Mouse (Mus musculus) embryonic facial prominence, embryonic 14.5 days (tissue): ENCODE data around the gene Mb. TPM values are rescaled to one million over a fixed set of nuclear protein-coding genes. Genes with fewer than 3 reads are reported as not detected.

Experiments
- ATAC-seq: fragments of 200-750 bp; cut with Nextera tagmentation; 2 replicates; pipeline ENCODE4 v1.8.0; 2017; ENCODE audit warnings: low read depth, moderate number of reproducible peaks, moderate TSS enrichment
- DNase-seq: peaks from one replicate; pipeline ENCODE4 v3.0.0-alpha.2; 2015; ENCODE audit warnings: low spot score
- H3K27ac ChIP-seq: fragments of 300-500 bp; sonication (generic); replicated peaks from 2 replicates; pipeline ENCODE4 v1.5.1; 2014; ENCODE audit warnings: low read depth, mild to moderate bottlenecking, low read length, moderate library complexity
- H3K27me3 ChIP-seq: fragments of 300-500 bp; sonication (generic); replicated peaks from 2 replicates; pipeline ENCODE4 v1.6.1; 2014; ENCODE audit warnings: low read length; ENCODE audit not compliant: control insufficient read depth, insufficient read depth
- H3K36me3 ChIP-seq: fragments of 300-500 bp; sonication (generic); 2 replicates; pipeline ENCODE4 v1.6.1; 2014; ENCODE audit warnings: low read length, mixed read lengths; ENCODE audit not compliant: control insufficient read depth, insufficient read depth
- H3K4me1 ChIP-seq: fragments of 300-500 bp; sonication (generic); 2 replicates; pipeline ENCODE4 v1.6.1; 2014; ENCODE audit warnings: antibody characterized with exemption, low read length; ENCODE audit not compliant: control insufficient read depth, insufficient read depth
- H3K4me2 ChIP-seq: fragments of 300-500 bp; sonication (generic); 2 replicates; pipeline ENCODE4 v1.6.1; 2014; ENCODE audit warnings: low read depth, mild to moderate bottlenecking, low read length, moderate library complexity, mixed read lengths
- H3K4me3 ChIP-seq: fragments of 300-500 bp; sonication (generic); 2 replicates; pipeline ENCODE4 v1.5.1; 2014; ENCODE audit warnings: low read depth, mild to moderate bottlenecking, low read length
- H3K9ac ChIP-seq: fragments of 300-500 bp; sonication (generic); 2 replicates; pipeline ENCODE4 v1.6.1; 2014; ENCODE audit warnings: low read depth, mild to moderate bottlenecking, low read length, moderate library complexity, mixed read lengths
- H3K9me3 ChIP-seq: fragments of 300-500 bp; sonication (generic); 2 replicates; pipeline ENCODE4 v1.6.1; 2016; ENCODE audit warnings: low read length; ENCODE audit not compliant: control insufficient read depth
- WGBS: fragments of 180-500 bp; shearing (Covaris S2); extraction: QIAGEN DNeasy Blood & Tissue Kit; methylation state at CpG from one replicate; pipeline ENCODE4 v1.1.7; 2014; 5-methylcytosine and 5-hydroxymethylcytosine counted together
- polyA plus RNA-seq: library from polyadenylated mRNA; unstranded; fragments of >200 nt; fragmentation: Nextera tagmentation; extraction: Ambion mirVana; gene quantifications from 2 replicates; pipeline ENCODE4 v1.2.1, GENCODE M21; 2014

The Mb gene
- polyA plus RNA-seq, 1 experiment from 2014 or later = 12.9 TPM

- DNase-seq (no peak), ATAC-seq (no peak)
- Histone ChIP-seq H3K27ac (no peak overlapping the region), H3K36me3 (no peaks in the 10 kb centered on the region), H3K27me3 (no peaks in the 10 kb centered on the region), H3K9me3 (no peaks in the 10 kb centered on the region), H3K4me3 (no peak overlapping the region), H3K4me2 (no peak overlapping the region), H3K9ac (no peak overlapping the region), H3K4me1 (peaks cover 11% of the 10 kb centered on the region; the same call in 1 of the 2 replicates)
- WGBS = 91% methylated on average over 4 of the region's 4 CpGs
These were observed 30.3 kb downstream of the Mb start for GRCm38 (mm10) chr15:77020136-77020535.

- Histone ChIP-seq H3K27ac (no peak overlapping the region), H3K4me1 (peaks cover 15% of the 10 kb centered on the region), H3K27me3 (no peaks in the 10 kb centered on the region), H3K4me2 (no peak overlapping the region), H3K36me3 (no peaks in the 10 kb centered on the region), H3K9me3 (no peaks in the 10 kb centered on the region), H3K4me3 (no peak overlapping the region), H3K9ac (no peak overlapping the region)
- ATAC-seq (no peak), DNase-seq (no peak)
- WGBS = 85% methylated on average over 7 of the region's 7 CpGs
These were observed 30.9 kb downstream of the Mb start for GRCm38 (mm10) chr15:77019533-77019932.

- H3K4me1 ChIP-seq = peaks cover 22% of the 10 kb centered on the region
- H3K36me3 ChIP-seq = no peaks in the 10 kb centered on the region
- no peak overlapping the region for H3K27ac ChIP-seq
- DNase-seq (peak; percentile 66), ATAC-seq (no peak; the same call in 1 of the 2 replicates)
- no peak overlapping the region for H3K4me3 ChIP-seq
- no peak overlapping the region for H3K4me2 ChIP-seq
- 70% methylated on average over 6 of the region's 6 CpGs for WGBS
- no peaks in the 10 kb centered on the region for H3K27me3 ChIP-seq
- H3K9ac ChIP-seq = no peak overlapping the region
- H3K9me3 ChIP-seq = no peaks in the 10 kb centered on the region
These were observed 31.6 kb downstream of the Mb start for GRCm38 (mm10) chr15:77018740-77019340.

GRCm38 (mm10) chr15:77017897-77018296, 32.6 kb downstream of the Mb start:
- no peak overlapping the region for H3K4me3 ChIP-seq
- DNase-seq (no peak), ATAC-seq (no peak)
- H3K4me2 ChIP-seq = no peak overlapping the region
- no peak overlapping the region for H3K27ac ChIP-seq
- no peaks in the 10 kb centered on the region for H3K36me3 ChIP-seq
- H3K9ac ChIP-seq = no peak overlapping the region
- peaks cover 26% of the 10 kb centered on the region for H3K4me1 ChIP-seq
- H3K27me3 ChIP-seq = no peaks in the 10 kb centered on the region
- H3K9me3 ChIP-seq = no peaks in the 10 kb centered on the region

- no peak for DNase-seq
- Histone ChIP-seq H3K9me3 (no peaks in the 10 kb centered on the region), H3K27ac (no peak overlapping the region), H3K4me2 (no peak overlapping the region), H3K9ac (no peak overlapping the region), H3K27me3 (no peaks in the 10 kb centered on the region), H3K36me3 (no peaks in the 10 kb centered on the region), H3K4me3 (no peak overlapping the region), H3K4me1 (peaks cover 19% of the 10 kb centered on the region)
- WGBS = 93% methylated on average over 6 of the region's 6 CpGs
- ATAC-seq = no peak
These were observed 34.0 kb downstream of the Mb start for GRCm38 (mm10) chr15:77016509-77016908.

GRCm38 (mm10) chr15:77014985-77015384, 35.5 kb downstream of the Mb start:
- 48% methylated on average over 4 of the region's 4 CpGs for WGBS
- Histone ChIP-seq H3K36me3 (no peaks in the 10 kb centered on the region), H3K4me1 (peaks cover 15% of the 10 kb centered on the region), H3K4me2 (no peak overlapping the region), H3K27ac (peak overlapping the region; percentile 25), H3K9ac (no peak overlapping the region), H3K27me3 (no peaks in the 10 kb centered on the region), H3K9me3 (no peaks in the 10 kb centered on the region), H3K4me3 (no peak overlapping the region)
- DNase-seq (peak; percentile 39), ATAC-seq (0 out of 2 replicates have a peak, but pooled peaks have one; percentile 7)

GRCm38 (mm10) chr15:77014431-77014830, 36.0 kb downstream of the Mb start:
- H3K27ac ChIP-seq = peak overlapping the region; percentile 25
- ATAC-seq = no peak
- 26% methylated on average over 6 of the region's 6 CpGs for WGBS
- peak overlapping the region; percentile 21 for H3K4me2 ChIP-seq
- H3K36me3 ChIP-seq = no peaks in the 10 kb centered on the region
- H3K4me3 ChIP-seq = no peak overlapping the region
- no peak overlapping the region for H3K9ac ChIP-seq
- H3K9me3 ChIP-seq = no peaks in the 10 kb centered on the region
- DNase-seq = peak; percentile 31
- H3K27me3 ChIP-seq = no peaks in the 10 kb centered on the region
- peaks cover 15% of the 10 kb centered on the region for H3K4me1 ChIP-seq

- WGBS = 7% methylated on average over 15 of the region's 15 CpGs
- DNase-seq (peak; percentile 94), ATAC-seq (peak; percentile 86)
- Histone ChIP-seq H3K27ac (peak overlapping the region; percentile 65), H3K9me3 (no peaks in the 10 kb centered on the region), H3K4me1 (peaks cover 15% of the 10 kb centered on the region), H3K4me3 (no peak overlapping the region), H3K9ac (peak overlapping the region; percentile 26; the same call in 1 of the 2 replicates), H3K4me2 (peak overlapping the region; percentile 31), H3K27me3 (no peaks in the 10 kb centered on the region), H3K36me3 (no peaks in the 10 kb centered on the region)
These were observed 36.7 kb downstream of the Mb start for GRCm38 (mm10) chr15:77013753-77014241.

GRCm38 (mm10) chr15:77008851-77009250, 41.6 kb downstream of the Mb start:
- 94% methylated on average over 6 of the region's 6 CpGs for WGBS
- H3K36me3 ChIP-seq = no peaks in the 10 kb centered on the region
- H3K4me3 ChIP-seq = no peak overlapping the region
- H3K9me3 ChIP-seq = no peaks in the 10 kb centered on the region
- H3K27ac ChIP-seq = no peak overlapping the region
- H3K9ac ChIP-seq = no peak overlapping the region
- no peak for DNase-seq
- H3K27me3 ChIP-seq = no peaks in the 10 kb centered on the region
- no peak for ATAC-seq
- H3K4me2 ChIP-seq = no peak overlapping the region
- peaks cover 4% of the 10 kb centered on the region; the same call in 1 of the 2 replicates for H3K4me1 ChIP-seq
